Mouse (Mus musculus) hindbrain, embryonic 15.5 days (tissue): Measurements from ENCODE around the gene Hoxb3. TPM values are rescaled to one million over a fixed set of nuclear protein-coding genes. Genes with fewer than 3 reads are reported as not detected.

Experiments used
- ATAC-seq: fragments of 200-750 bp; cut with Nextera tagmentation; 2 replicates; pipeline ENCODE4 v1.8.0; 2017; ENCODE audit warnings: low read depth, moderate number of reproducible peaks, moderate TSS enrichment; ENCODE audit not compliant: low FRiP score
- H3K27ac ChIP-seq: fragments of 300-500 bp; sonication (generic); replicated peaks from 2 replicates; pipeline ENCODE4 v1.5.1; 2015; ENCODE audit warnings: mild to moderate bottlenecking, inconsistent platforms
- H3K27me3 ChIP-seq: fragments of 300-500 bp; sonication (generic); 2 replicates; pipeline ENCODE4 v1.6.1; 2015; ENCODE audit warnings: control low read depth, inconsistent platforms
- H3K36me3 ChIP-seq: fragments of 300-500 bp; sonication (generic); 2 replicates; pipeline ENCODE4 v1.6.1; 2015; ENCODE audit warnings: control low read depth, inconsistent platforms
- H3K4me1 ChIP-seq: fragments of 300-500 bp; sonication (generic); replicated peaks from 2 replicates; pipeline ENCODE4 v1.6.1; 2015; ENCODE audit warnings: control low read depth, inconsistent platforms
- H3K4me2 ChIP-seq: fragments of 300-500 bp; sonication (generic); 2 replicates; pipeline ENCODE4 v1.6.1; 2015; ENCODE audit warnings: moderate library complexity, mild to moderate bottlenecking, inconsistent platforms
- H3K4me3 ChIP-seq: fragments of 300-500 bp; sonication (generic); 2 replicates; pipeline ENCODE4 v1.5.1; 2015; ENCODE audit warnings: mild to moderate bottlenecking, inconsistent platforms
- H3K9ac ChIP-seq: fragments of 300-500 bp; sonication (generic); 2 replicates; pipeline ENCODE4 v1.6.1; 2015; ENCODE audit warnings: inconsistent platforms
- H3K9me3 ChIP-seq: fragments of 300-500 bp; sonication (generic); 2 replicates; pipeline ENCODE4 v1.6.1; 2016; ENCODE audit warnings: control low read depth, inconsistent platforms
- WGBS: fragments of 180-500 bp; shearing (Covaris S2); methylation state at CpG from one replicate; pipeline ENCODE4 v1.1.7; 2015; 5-methylcytosine and 5-hydroxymethylcytosine counted together
- polyA plus RNA-seq: library from polyadenylated mRNA; unstranded; fragments of >200 nt; fragmentation: Nextera tagmentation; extraction: Ambion mirVana; gene quantifications from 2 replicates; pipeline ENCODE4 v1.2.1, GENCODE M21; 2015

Hoxb3 gene
- polyA plus RNA-seq = 12.8 and 13.2 TPM in 2 replicates

GRCm38 (mm10) chr11:96323154-96323553 lies at the start of gene Hoxb3:
Hoxb3 (plus strand) TSS chr11:96323326.
- H3K4me1 ChIP-seq = no peaks in the 10 kb centered on the region; the same call in 1 of the 2 replicates
- WGBS = 7% methylated on average over 10 of the region's 10 CpGs
- H3K4me3 ChIP-seq = peak within 1 kb of the TSS; percentile 43
- peak within 1 kb of the TSS; percentile 96 for H3K27ac ChIP-seq
- peak within 1 kb of the TSS; percentile 65 for H3K9ac ChIP-seq
- no peak for ATAC-seq
- peak within 1 kb of the TSS; percentile 59 for H3K4me2 ChIP-seq
- no peaks in the 10 kb centered on the region for H3K9me3 ChIP-seq
- peaks cover 53% of the 10 kb centered on the region for H3K27me3 ChIP-seq
- H3K36me3 ChIP-seq = no peaks in the 10 kb centered on the region

- Histone ChIP-seq H3K36me3 (no peaks in the 10 kb centered on the region), H3K27ac (no peak overlapping the region), H3K27me3 (peaks cover 87% of the 10 kb centered on the region), H3K4me3 (no peak overlapping the region), H3K9ac (no peak overlapping the region), H3K4me1 (peaks cover 14% of the 10 kb centered on the region; the same call in 1 of the 2 replicates), H3K4me2 (no peak overlapping the region), H3K9me3 (no peaks in the 10 kb centered on the region)
- ATAC-seq = no peak
- 7% methylated on average over 10 of the region's 10 CpGs for WGBS
These were observed 48.7 kb upstream of the Hoxb3 start for GRCm38 (mm10) chr11:96274428-96274827.

- no peak overlapping the region for H3K9ac ChIP-seq
These were observed 47.2 kb upstream of the Hoxb3 start for GRCm38 (mm10) chr11:96275896-96276295.

GRCm38 (mm10) chr11:96277151-96278044 lies 45.7 kb upstream of the Hoxb3 start:
- WGBS = 2% methylated on average over 35 of the region's 35 CpGs
- ATAC-seq = no peak
- Histone ChIP-seq H3K27me3 (peaks cover 91% of the 10 kb centered on the region), H3K9me3 (no peaks in the 10 kb centered on the region), H3K36me3 (no peaks in the 10 kb centered on the region), H3K27ac (peak overlapping the region; percentile 50), H3K4me3 (no peak overlapping the region), H3K9ac (no peak overlapping the region), H3K4me1 (peaks cover 2% of the 10 kb centered on the region; the same call in 1 of the 2 replicates), H3K4me2 (peak overlapping the region; percentile 20)

More at GRCm38 (mm10) chr11:96275896-96276295, 47.2 kb upstream of the Hoxb3 start:
- Histone ChIP-seq H3K4me3 (no peak overlapping the region), H3K4me2 (no peak overlapping the region), H3K9me3 (no peaks in the 10 kb centered on the region), H3K27ac (no peak overlapping the region), H3K36me3 (no peaks in the 10 kb centered on the region), H3K4me1 (peaks cover 13% of the 10 kb centered on the region; the same call in 1 of the 2 replicates), H3K27me3 (peaks cover 92% of the 10 kb centered on the region)
- no peak for ATAC-seq
- WGBS = 13% methylated on average over 4 of the region's 4 CpGs

- Histone ChIP-seq H3K27me3 (peaks cover 87% of the 10 kb centered on the region), H3K9me3 (no peaks in the 10 kb centered on the region), H3K4me3 (no peak overlapping the region), H3K27ac (0 out of 2 replicates have a peak overlapping the region, but pooled peaks have one; percentile 9), H3K36me3 (no peaks in the 10 kb centered on the region), H3K9ac (no peak overlapping the region), H3K4me1 (no peaks in the 10 kb centered on the region), H3K4me2 (no peak overlapping the region)
- ATAC-seq = no peak
- WGBS = 16% methylated on average over 14 of the region's 14 CpGs
These were observed 44.8 kb upstream of the Hoxb3 start for GRCm38 (mm10) chr11:96278324-96278723.

- ATAC-seq = peak; percentile 84; the same call in 1 of the 2 replicates
- Histone ChIP-seq H3K9me3 (no peaks in the 10 kb centered on the region), H3K4me3 (no peak overlapping the region), H3K27ac (no peak overlapping the region), H3K4me1 (no peaks in the 10 kb centered on the region), H3K27me3 (peaks cover 87% of the 10 kb centered on the region), H3K4me2 (peak overlapping the region; percentile 38), H3K9ac (no peak overlapping the region), H3K36me3 (no peaks in the 10 kb centered on the region)
- under 1% methylated on average over 9 of the region's 9 CpGs for WGBS
These were observed 44.4 kb upstream of the Hoxb3 start for GRCm38 (mm10) chr11:96278773-96279172.

- Histone ChIP-seq H3K4me2 (peak overlapping the region; percentile 38), H3K36me3 (no peaks in the 10 kb centered on the region), H3K9me3 (no peaks in the 10 kb centered on the region), H3K9ac (no peak overlapping the region), H3K4me3 (peak overlapping the region; percentile 4; the same call in 1 of the 2 replicates), H3K4me1 (peaks cover 6% of the 10 kb centered on the region), H3K27me3 (peaks cover 86% of the 10 kb centered on the region), H3K27ac (peak overlapping the region; percentile 58; the same call in 1 of the 2 replicates)
- 3% methylated on average over 31 of the region's 31 CpGs for WGBS
- no peak for ATAC-seq
These were observed 43.5 kb upstream of the Hoxb3 start for GRCm38 (mm10) chr11:96279421-96280233.

GRCm38 (mm10) chr11:96280399-96281378 lies 42.4 kb upstream of the Hoxb3 start:
- peaks cover 6% of the 10 kb centered on the region for H3K4me1 ChIP-seq
- no peaks in the 10 kb centered on the region for H3K36me3 ChIP-seq
- H3K4me3 ChIP-seq = peak overlapping the region; percentile 40; the same call in 1 of the 2 replicates
- H3K27me3 ChIP-seq = peaks cover 82% of the 10 kb centered on the region
- 13% methylated on average over 8 of the region's 8 CpGs for WGBS
- H3K4me2 ChIP-seq = peak overlapping the region; percentile 50
- H3K9ac ChIP-seq = no peak overlapping the region
- H3K9me3 ChIP-seq = no peaks in the 10 kb centered on the region
- H3K27ac ChIP-seq = peak overlapping the region; percentile 72
- ATAC-seq = no peak

- Histone ChIP-seq H3K27me3 (peaks cover 80% of the 10 kb centered on the region), H3K4me1 (peaks cover 6% of the 10 kb centered on the region), H3K27ac (peak overlapping the region; percentile 72), H3K4me2 (peak overlapping the region; percentile 50), H3K9ac (no peak overlapping the region), H3K36me3 (no peaks in the 10 kb centered on the region), H3K4me3 (peak overlapping the region; percentile 40; the same call in 1 of the 2 replicates), H3K9me3 (no peaks in the 10 kb centered on the region)
- ATAC-seq = no peak
- WGBS = 3% methylated on average over 18 of the region's 18 CpGs
These were observed 41.7 kb upstream of the Hoxb3 start for GRCm38 (mm10) chr11:96281396-96281795.

- H3K27ac ChIP-seq = peak within 1 kb of the TSS; percentile 72
- peaks cover 6% of the 10 kb centered on the region for H3K4me1 ChIP-seq
- peaks cover 78% of the 10 kb centered on the region for H3K27me3 ChIP-seq
- H3K9ac ChIP-seq = no peak within 1 kb of the TSS; the same call in 1 of the 2 replicates
- H3K4me3 ChIP-seq = peak within 1 kb of the TSS; percentile 40
- peak within 1 kb of the TSS; percentile 50 for H3K4me2 ChIP-seq
- ATAC-seq = no peak
- no peaks in the 10 kb centered on the region for H3K36me3 ChIP-seq
- 1% methylated on average over 27 of the region's 27 CpGs for WGBS
- H3K9me3 ChIP-seq = no peaks in the 10 kb centered on the region
These were observed 41.1 kb upstream of the Hoxb3 start, which contains the start of gene Hoxb8 for GRCm38 (mm10) chr11:96281855-96282570. Hoxb8 (plus strand) TSS chr11:96281905.
